Mouse (Mus musculus): ENCODE data around the gene Lipm. TPM values are rescaled to one million over a fixed set of nuclear protein-coding genes. Genes with fewer than 3 reads are reported as not detected.

The Lipm gene
- polyA plus RNA-seq (2012; rRNA removed), result 0.23 and 0.32 TPM in 2 replicates

DNA sequence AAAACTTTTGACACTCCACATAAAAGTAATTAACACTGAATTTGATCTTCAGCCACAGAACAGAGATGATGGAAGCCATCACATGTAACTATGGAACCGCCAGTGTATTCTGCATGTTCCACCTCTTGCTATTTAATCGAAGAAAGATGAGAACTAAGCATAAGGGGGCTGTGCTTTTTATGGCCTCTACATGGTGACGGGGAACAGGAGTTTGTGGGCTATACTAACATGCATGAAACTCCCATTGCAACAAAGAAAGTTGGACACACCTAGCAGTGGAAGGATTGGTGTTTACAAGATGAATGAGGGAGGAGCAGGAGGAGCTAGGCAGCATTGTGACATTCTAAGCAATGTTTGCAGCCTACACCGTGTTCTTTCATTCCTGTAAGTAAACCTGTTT, at the start of gene Lipm:
Gene Lipm (plus strand): TSS at position 301 of the 400 bp plus-strand sequence.
- H3K36me3 ChIP-seq (ENCODE audit: control insufficient read depth, insufficient read depth, low read length), result no peaks in the 10 kb centered on the region
- H3K4me3 ChIP-seq (ENCODE audit: control insufficient read depth, insufficient read depth, low read length), result no peak within 1 kb of the TSS
- no peak within 1 kb of the TSS for H3K27ac ChIP-seq (ENCODE audit: control insufficient read depth, insufficient read depth, low read length)
- DNase-seq, result no peak
- H3K27me3 ChIP-seq (ENCODE audit: control insufficient read depth, insufficient read depth, low read length), result no peaks in the 10 kb centered on the region
- no peaks in the 10 kb centered on the region for H3K4me1 ChIP-seq (replicated peaks; ENCODE audit: control insufficient read depth, insufficient read depth, low read length)
- WGBS, result 95% methylated on average over 4 of the region's 4 CpGs
- TF ChIP-seq CTCF (IDR thresholded peaks at IDR 0.05; ENCODE audit: borderline replicate concordance, control insufficient read depth, extremely low read depth, insufficient read depth, low read length, poor library complexity) (no peak), POLR2A (IDR thresholded peaks at IDR 0.05; ENCODE audit: control insufficient read depth, extremely low read depth, insufficient read depth, low read length, poor library complexity) (no peak)

GRCm38 (mm10) chr19:34051502-34051901, 49.2 kb upstream of the Lipm start:
- no peak for DNase-seq
- 92% methylated on average over 3 of the region's 3 CpGs for WGBS
- no peak overlapping the region for H3K27ac ChIP-seq (ENCODE audit: control insufficient read depth, insufficient read depth, low read length)
- no peak overlapping the region for H3K4me3 ChIP-seq (ENCODE audit: control insufficient read depth, insufficient read depth, low read length)
- TF ChIP-seq POLR2A (IDR thresholded peaks at IDR 0.05; ENCODE audit: control insufficient read depth, extremely low read depth, insufficient read depth, low read length, poor library complexity), result no peak
- no peak for TF ChIP-seq CTCF (IDR thresholded peaks at IDR 0.05; ENCODE audit: borderline replicate concordance, control insufficient read depth, extremely low read depth, insufficient read depth, low read length, poor library complexity)
- H3K4me1 ChIP-seq (replicated peaks; ENCODE audit: control insufficient read depth, insufficient read depth, low read length), result no peaks in the 10 kb centered on the region
- H3K27me3 ChIP-seq (ENCODE audit: control insufficient read depth, insufficient read depth, low read length), result no peaks in the 10 kb centered on the region
- H3K36me3 ChIP-seq (ENCODE audit: control insufficient read depth, insufficient read depth, low read length), result no peaks in the 10 kb centered on the region

DNA sequence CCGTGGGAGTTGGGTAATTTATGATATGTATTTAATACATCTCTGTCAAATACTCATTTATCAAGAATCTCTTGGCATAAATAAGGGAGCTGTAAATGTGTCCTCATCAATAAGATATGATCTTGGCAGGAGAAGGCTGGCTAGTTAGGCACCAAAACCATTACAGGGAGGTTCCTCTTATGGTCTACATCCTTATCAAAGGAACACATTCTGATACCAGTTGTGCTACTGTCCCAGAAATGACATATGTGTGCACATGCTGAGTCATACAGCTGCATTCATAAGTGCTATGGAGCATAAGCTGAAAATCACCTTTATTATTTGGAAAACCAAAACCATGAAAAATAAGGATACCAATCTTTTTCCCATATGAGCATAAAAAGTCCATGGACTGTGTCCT, 37.2 kb upstream of the Lipm start:
- no peaks in the 10 kb centered on the region for H3K27me3 ChIP-seq (ENCODE audit: control insufficient read depth, insufficient read depth, low read length)
- H3K36me3 ChIP-seq (ENCODE audit: control insufficient read depth, insufficient read depth, low read length), result no peaks in the 10 kb centered on the region
- no peak for TF ChIP-seq CTCF (IDR thresholded peaks at IDR 0.05; ENCODE audit: borderline replicate concordance, control insufficient read depth, extremely low read depth, insufficient read depth, low read length, poor library complexity)
- no peak for TF ChIP-seq POLR2A (IDR thresholded peaks at IDR 0.05; ENCODE audit: control insufficient read depth, extremely low read depth, insufficient read depth, low read length, poor library complexity)
- no peak for DNase-seq
- no peak overlapping the region for H3K27ac ChIP-seq (ENCODE audit: control insufficient read depth, insufficient read depth, low read length)
- H3K4me3 ChIP-seq (ENCODE audit: control insufficient read depth, insufficient read depth, low read length), result no peak overlapping the region
- 63% methylated on average over 1 of the region's 1 CpGs for WGBS
- no peaks in the 10 kb centered on the region for H3K4me1 ChIP-seq (replicated peaks; ENCODE audit: control insufficient read depth, insufficient read depth, low read length)

GRCm38 (mm10) chr19:34064059-34064458, 36.7 kb upstream of the Lipm start:
- Histone ChIP-seq H3K4me1 (replicated peaks; ENCODE audit: control insufficient read depth, insufficient read depth, low read length) (no peaks in the 10 kb centered on the region), H3K27me3 (ENCODE audit: control insufficient read depth, insufficient read depth, low read length) (no peaks in the 10 kb centered on the region), H3K27ac (ENCODE audit: control insufficient read depth, insufficient read depth, low read length) (no peak overlapping the region), H3K4me3 (ENCODE audit: control insufficient read depth, insufficient read depth, low read length) (no peak overlapping the region), H3K36me3 (ENCODE audit: control insufficient read depth, insufficient read depth, low read length) (no peaks in the 10 kb centered on the region)
- DNase-seq, result no peak
- TF ChIP-seq CTCF (IDR thresholded peaks at IDR 0.05; ENCODE audit: borderline replicate concordance, control insufficient read depth, extremely low read depth, insufficient read depth, low read length, poor library complexity) (no peak), POLR2A (IDR thresholded peaks at IDR 0.05; ENCODE audit: control insufficient read depth, extremely low read depth, insufficient read depth, low read length, poor library complexity) (no peak)
- 93% methylated on average over 4 of the region's 4 CpGs for WGBS

DNA sequence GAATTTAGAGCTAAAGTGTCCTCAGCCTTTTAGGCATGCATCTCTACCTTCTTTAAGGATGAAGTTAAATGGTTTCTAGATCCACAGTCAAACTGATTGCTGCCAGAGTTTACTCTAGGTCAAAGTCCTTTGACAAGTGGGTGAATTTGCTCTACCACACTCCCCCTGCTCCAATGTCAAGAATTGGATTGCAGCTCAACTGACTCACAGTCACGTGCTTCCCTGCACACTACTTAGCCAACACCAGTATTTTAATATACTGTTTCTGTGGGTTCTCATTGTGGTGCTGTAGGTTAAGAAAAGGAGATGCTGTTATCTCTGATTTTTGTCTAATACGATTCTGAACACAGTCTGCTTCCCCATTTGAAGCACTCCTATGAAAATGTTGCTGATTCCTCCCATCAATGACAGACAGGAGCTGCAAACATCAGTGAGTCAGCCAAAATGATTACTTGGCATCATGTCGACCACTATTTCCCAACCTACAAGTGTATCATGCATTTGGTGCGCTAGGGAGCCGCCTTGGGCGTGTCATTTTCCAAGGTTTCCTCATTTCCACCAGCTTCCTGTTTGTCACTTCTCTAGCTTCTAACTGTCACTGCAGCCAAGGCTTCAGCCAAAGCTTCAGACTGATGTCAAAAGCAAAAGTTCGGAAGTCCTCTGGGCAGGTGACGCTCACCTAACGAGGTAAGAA, 33.8 kb upstream of the Lipm start, which contains the start of gene Lipn:
Gene Lipn (plus strand): TSS at position 580 of the 694 bp plus-strand sequence.
- H3K36me3 ChIP-seq (ENCODE audit: control insufficient read depth, insufficient read depth, low read length), result no peaks in the 10 kb centered on the region
- no peak within 1 kb of the TSS for H3K4me3 ChIP-seq (ENCODE audit: control insufficient read depth, insufficient read depth, low read length)
- H3K4me1 ChIP-seq (replicated peaks; ENCODE audit: control insufficient read depth, insufficient read depth, low read length), result no peaks in the 10 kb centered on the region
- 88% methylated on average over 9 of the region's 9 CpGs for WGBS
- TF ChIP-seq CTCF (IDR thresholded peaks at IDR 0.05; ENCODE audit: borderline replicate concordance, control insufficient read depth, extremely low read depth, insufficient read depth, low read length, poor library complexity) (no peak), POLR2A (IDR thresholded peaks at IDR 0.05; ENCODE audit: control insufficient read depth, extremely low read depth, insufficient read depth, low read length, poor library complexity) (no peak)
- H3K27me3 ChIP-seq (ENCODE audit: control insufficient read depth, insufficient read depth, low read length), result no peaks in the 10 kb centered on the region
- no peak for DNase-seq
- no peak within 1 kb of the TSS for H3K27ac ChIP-seq (ENCODE audit: control insufficient read depth, insufficient read depth, low read length)

GRCm38 (mm10) chr19:34074239-34074638, 26.5 kb upstream of the Lipm start:
- H3K4me1 ChIP-seq (replicated peaks; ENCODE audit: control insufficient read depth, insufficient read depth, low read length), result no peaks in the 10 kb centered on the region
- H3K4me3 ChIP-seq (ENCODE audit: control insufficient read depth, insufficient read depth, low read length), result no peak overlapping the region
- no peaks in the 10 kb centered on the region for H3K36me3 ChIP-seq (ENCODE audit: control insufficient read depth, insufficient read depth, low read length)
- H3K27me3 ChIP-seq (ENCODE audit: control insufficient read depth, insufficient read depth, low read length), result no peaks in the 10 kb centered on the region
- no peak for DNase-seq
- no peak for TF ChIP-seq CTCF (IDR thresholded peaks at IDR 0.05; ENCODE audit: borderline replicate concordance, control insufficient read depth, extremely low read depth, insufficient read depth, low read length, poor library complexity)
- no peak for TF ChIP-seq POLR2A (IDR thresholded peaks at IDR 0.05; ENCODE audit: control insufficient read depth, extremely low read depth, insufficient read depth, low read length, poor library complexity)
- no peak overlapping the region for H3K27ac ChIP-seq (ENCODE audit: control insufficient read depth, insufficient read depth, low read length)

Measured in thymus, adult 2 months (tissue).